Mouse (Mus musculus) CH12.LX (cell line): ENCODE measurements at regions not wholly inside any gene's neighbourhood (a gene's known extent, or its start where the extent isn't known, plus 50 kb on each side); places are given as distances from the start of the nearest gene placed in this dataset.

Experiments
- DNase-seq: peaks from one replicate; pipeline ENCODE4 v3.0.0-alpha.2; 2013; ENCODE audit errors: extremely low read depth
- H3K27ac ChIP-seq: 2 replicates; pipeline ENCODE4 v1.5.1; 2012; ENCODE audit warnings: low read depth, mild to moderate bottlenecking, control low read depth, moderate library complexity; ENCODE audit not compliant: insufficient read depth
- H3K27me3 ChIP-seq: replicated peaks from 2 replicates; pipeline ENCODE3; 2012; ENCODE audit warnings: inconsistent platforms
- H3K36me3 ChIP-seq, 2 experiments: replicated peaks in 1 of 2; 2 replicates each; pipeline versions ENCODE3 to v1.6.1; 2012; ENCODE audit warnings: inconsistent platforms in 1 of 2, low read length in 1 of 2, mild to moderate bottlenecking in 1 of 2, mixed read lengths in 1 of 2, moderate library complexity in 1 of 2; ENCODE audit not compliant: control insufficient read depth in 1 of 2, insufficient read depth in 1 of 2
- H3K4me1 ChIP-seq, 2 experiments: 2 replicates each; pipeline ENCODE4 v1.6.1; 2012; ENCODE audit warnings: inconsistent platforms in 1 of 2, moderate library complexity in 1 of 2; ENCODE audit not compliant: insufficient read depth in 2 of 2, control insufficient read depth in 1 of 2
- H3K4me2 ChIP-seq: 2 replicates; pipeline ENCODE4 v1.6.1; 2012; ENCODE audit warnings: low read depth, mild to moderate bottlenecking, control low read depth; ENCODE audit not compliant: poor library complexity, insufficient read depth, severe bottlenecking
- H3K4me3 ChIP-seq, 3 experiments: fragments of 150-350 bp in 1 of 3; sonication (generic) in 1 of 3; replicated peaks in 1 of 3; 2 replicates each; pipeline versions ENCODE3 to v1.5.1; 2011 to 2012; ENCODE audit warnings: low read depth in 2 of 3, low read length in 2 of 3, mild to moderate bottlenecking in 2 of 3, moderate library complexity in 2 of 3, control low read depth in 1 of 3, improper control_type of control experiment in 1 of 3, inconsistent platforms in 1 of 3, mixed read lengths in 1 of 3; ENCODE audit not compliant: poor library complexity in 1 of 3
- H3K79me2 ChIP-seq: replicated peaks from 2 replicates; pipeline ENCODE4 v1.6.1; 2012; ENCODE audit warnings: mild to moderate bottlenecking, moderate library complexity; ENCODE audit not compliant: control insufficient read depth, poor library complexity, insufficient read depth, severe bottlenecking; ENCODE audit errors: extremely low read depth
- H3K9ac ChIP-seq: 2 replicates; pipeline ENCODE4 v1.6.1; 2012; ENCODE audit warnings: low read depth, mild to moderate bottlenecking, control low read depth, moderate library complexity; ENCODE audit not compliant: insufficient read depth
- H3K9me3 ChIP-seq: replicated peaks from 2 replicates; pipeline ENCODE3; 2012; ENCODE audit warnings: low read length, inconsistent platforms, mixed read lengths
- BHLHE40 ChIP-seq: IDR thresholded peaks from 2 replicates; pipeline ENCODE4 v1.6.1; 2011; ENCODE audit warnings: mild to moderate bottlenecking, low read depth, low read length, improper control_type of control experiment
- CHD1 ChIP-seq: IDR thresholded peaks from 2 replicates; pipeline ENCODE4 v1.6.1; 2012; ENCODE audit warnings: low read depth, low read length, improper control_type of control experiment, inconsistent platforms
- EP300 ChIP-seq: IDR thresholded peaks from 2 replicates; pipeline ENCODE4 v1.6.1; 2011; ENCODE audit warnings: low read length, improper control_type of control experiment
- GABPA ChIP-seq: IDR thresholded peaks from 2 replicates; pipeline ENCODE4 v1.6.1; 2012; ENCODE audit warnings: low read depth, low read length, improper control_type of control experiment, inconsistent platforms; ENCODE audit not compliant: insufficient replicate concordance
- IRF4 ChIP-seq: IDR thresholded peaks from 2 replicates; pipeline ENCODE4 v1.6.1; 2014; ENCODE audit warnings: low read depth, mild to moderate bottlenecking, inconsistent platforms, low read length, improper control_type of control experiment
- JUND ChIP-seq: conservative IDR thresholded peaks from 2 replicates; pipeline ENCODE4 v1.6.1; 2011; ENCODE audit warnings: low read depth, low read length, improper control_type of control experiment
- MAFK ChIP-seq: IDR thresholded peaks from 2 replicates; pipeline ENCODE4 v1.6.1; 2011; ENCODE audit warnings: low read length, improper control_type of control experiment; ENCODE audit not compliant: insufficient replicate concordance
- MAX ChIP-seq: IDR thresholded peaks from 2 replicates; pipeline ENCODE4 v1.6.1; 2011; ENCODE audit warnings: low read length, improper control_type of control experiment
- NRF1 ChIP-seq: IDR thresholded peaks from 2 replicates; pipeline ENCODE4 v1.6.1; 2014; ENCODE audit warnings: low read depth, mild to moderate bottlenecking, inconsistent platforms, low read length, improper control_type of control experiment, moderate library complexity
- POLR2AphosphoS2 ChIP-seq: IDR thresholded peaks from 2 replicates; pipeline ENCODE4 v1.6.1; 2011; ENCODE audit warnings: low read depth, low read length, improper control_type of control experiment
- SIN3A ChIP-seq: IDR thresholded peaks from 2 replicates; pipeline ENCODE4 v1.6.1; 2012; ENCODE audit warnings: low read length, improper control_type of control experiment, inconsistent platforms
- SMC3 ChIP-seq: IDR thresholded peaks from 2 replicates; pipeline ENCODE4 v1.6.1; 2011; ENCODE audit warnings: low read depth, low read length, improper control_type of control experiment
- TBP ChIP-seq: conservative IDR thresholded peaks from 2 replicates; pipeline ENCODE4 v1.6.1; 2011; ENCODE audit warnings: low read depth, low read length, improper control_type of control experiment
- TCF12 ChIP-seq: IDR thresholded peaks from 2 replicates; pipeline ENCODE4 v1.6.1; 2014; ENCODE audit warnings: low read depth, mild to moderate bottlenecking, inconsistent platforms, low read length, improper control_type of control experiment
- UBTF ChIP-seq: IDR thresholded peaks from 2 replicates; pipeline ENCODE4 v1.6.1; 2012; ENCODE audit warnings: low read depth, mild to moderate bottlenecking, inconsistent platforms, low read length, improper control_type of control experiment, moderate library complexity
- ZNF384 ChIP-seq: IDR thresholded peaks from 2 replicates; pipeline ENCODE4 v1.6.1; 2012; ENCODE audit warnings: low read depth, low read length, improper control_type of control experiment, inconsistent platforms
- dilution Hi-C: fragments of 300-500 bp; cut with MboI; formaldehyde crosslinking; loops from 2 replicates; pipeline ENCODE4 v1.14.3; 2020; ENCODE audit warnings: low sequenced_read_pairs; ENCODE audit not compliant: extremely low pct_unique_long_range_greater_than_20kb, extremely low pct_ligation_motif_present
- in situ Hi-C: fragments of 300-500 bp; cut with MboI; formaldehyde crosslinking; loops from 3 replicates; pipeline ENCODE4 v1.14.3; 2019; ENCODE audit warnings: low sequenced_read_pairs, low pct_ligation_motif_present, low pct_unique_long_range_greater_than_20kb, mixed read lengths

- Histone ChIP-seq H3K9ac (no peak overlapping the region), H3K36me3 (no peaks in the 10 kb centered on the region)
- TF ChIP-seq ZNF384 (no peak), JUND (no peak), SMC3 (no peak), SIN3A (no peak), CHD1 (no peak), MAFK (no peak), BHLHE40 (no peak), TCF12 (no peak), EP300 (no peak)
- TF ChIP-seq, all 38 proteins: peak for 0
- Histone ChIP-seq H3K4me3 (no peak overlapping the region), H3K27ac (no peak overlapping the region), H3K4me1 (no peaks in the 10 kb centered on the region), H3K9me3 (no peaks in the 10 kb centered on the region), H3K79me2 (no peaks in the 10 kb centered on the region), H3K4me2 (no peak overlapping the region), H3K27me3 (no peaks in the 10 kb centered on the region)
- dilution Hi-C loops (no loop called here), in situ Hi-C loops (no loop called here)
- DNase-seq = no peak
Observed at GRCm38 (mm10) chr2:115081563-115082291, 427.0 kb upstream of the Dph6 start.

GRCm38 (mm10) chr2:115082292-115082809 lies 427.6 kb upstream of the Dph6 start:
- dilution Hi-C loops = no loop called here
- in situ Hi-C loops = no loop called here
- TF ChIP-seq IRF4 (no peak), POLR2AphosphoS2 (no peak), GABPA (no peak), TCF12 (no peak), NRF1 (no peak), UBTF (no peak), TBP (no peak), MAX (no peak)

More at GRCm38 (mm10) chr2:115082292-115082809, 427.6 kb upstream of the Dph6 start:
- no peaks in the 10 kb centered on the region for H3K4me1 ChIP-seq
- H3K9ac ChIP-seq = no peak overlapping the region
- no peaks in the 10 kb centered on the region for H3K36me3 ChIP-seq
- no peaks in the 10 kb centered on the region for H3K27me3 ChIP-seq
- no peak overlapping the region for H3K4me3 ChIP-seq
- H3K9me3 ChIP-seq = no peaks in the 10 kb centered on the region
- DNase-seq = no peak
- no peaks in the 10 kb centered on the region for H3K79me2 ChIP-seq
- no peak overlapping the region for H3K4me2 ChIP-seq
- H3K27ac ChIP-seq = no peak overlapping the region
